Mouse (Mus musculus): ENCODE data around the gene Il22ra2. TPM values are rescaled to one million over a fixed set of nuclear protein-coding genes. Genes with fewer than 3 reads are reported as not detected.
"Not testable (repeated sequence)": the region's sequence is repeated elsewhere in the genome, so short reads cannot be mapped to it uniquely, and the experiment has no call there.

Gene Il22ra2
- polyA plus RNA-seq, 1 experiment from 2014 or later, result 0.05 TPM

DNA sequence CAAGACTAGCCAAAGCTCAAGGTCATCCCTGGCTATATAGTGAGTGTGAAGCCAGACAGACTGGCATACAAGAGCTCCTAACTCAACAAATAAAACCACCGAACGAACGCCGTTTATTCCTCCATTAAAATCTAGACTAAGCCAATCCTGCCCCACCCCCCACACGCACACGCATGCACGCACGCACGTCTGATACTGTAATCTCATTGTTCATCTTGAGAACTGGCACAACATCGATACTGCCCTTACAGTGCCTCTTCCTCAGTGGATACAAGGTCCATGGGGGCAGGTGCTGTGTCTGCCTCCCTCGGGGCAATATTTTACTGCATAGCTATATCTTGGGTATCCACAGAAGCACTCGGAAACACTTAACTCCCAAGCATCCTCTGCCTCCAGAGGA, 32.2 kb upstream of the Il22ra2 start:
- 60% methylated on average over 12 of the region's 12 CpGs for WGBS (ENCODE audit: insufficient replicate concordance)
- Histone ChIP-seq H3K4me2 (no peak overlapping the region), H3K9me3 (replicated peaks) (no peaks in the 10 kb centered on the region), H3K27ac (no peak overlapping the region), H3K4me1 (replicated peaks) (peaks cover 79% of the 10 kb centered on the region), H3K36me3 (peaks cover 4% of the 10 kb centered on the region; the same call in 1 of the 2 replicates), H3K27me3 (no peaks in the 10 kb centered on the region), H3K9ac (no peak overlapping the region), H3K4me3 (replicated peaks) (no peak overlapping the region)
- DNase-seq, result no peak
- ATAC-seq (ENCODE audit: low read depth), result no peak

DNA sequence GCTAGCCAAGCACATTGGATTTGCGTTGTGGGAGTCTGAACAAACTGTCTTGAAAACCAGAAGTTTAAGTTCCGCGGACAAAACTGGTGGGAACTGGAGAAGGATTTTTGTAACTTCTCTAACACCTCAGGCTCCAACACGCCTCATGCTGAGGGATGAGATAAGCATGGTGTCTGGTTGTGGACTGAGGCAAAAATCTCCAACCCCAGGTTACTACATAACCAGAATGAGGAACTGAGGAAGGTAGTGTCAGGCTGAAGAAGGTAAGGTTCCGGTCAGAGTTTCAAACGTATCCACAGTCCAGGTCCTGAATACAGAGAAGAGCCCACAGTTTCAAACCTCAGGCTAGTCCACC, 30.5 kb upstream of the Il22ra2 start:
- Histone ChIP-seq H3K27ac (peak overlapping the region; percentile 76), H3K9ac (peak overlapping the region; percentile 56), H3K4me2 (peak overlapping the region; percentile 81), H3K9me3 (replicated peaks) (no peaks in the 10 kb centered on the region), H3K27me3 (no peaks in the 10 kb centered on the region), H3K4me1 (replicated peaks) (peaks cover 70% of the 10 kb centered on the region), H3K4me3 (replicated peaks) (peak overlapping the region; percentile 74), H3K36me3 (peaks cover 4% of the 10 kb centered on the region; the same call in 1 of the 2 replicates)
- WGBS (ENCODE audit: insufficient replicate concordance), result 3% methylated on average over 6 of the region's 6 CpGs
- ATAC-seq (ENCODE audit: low read depth), result peak; percentile 50
- DNase-seq, result no peak

DNA sequence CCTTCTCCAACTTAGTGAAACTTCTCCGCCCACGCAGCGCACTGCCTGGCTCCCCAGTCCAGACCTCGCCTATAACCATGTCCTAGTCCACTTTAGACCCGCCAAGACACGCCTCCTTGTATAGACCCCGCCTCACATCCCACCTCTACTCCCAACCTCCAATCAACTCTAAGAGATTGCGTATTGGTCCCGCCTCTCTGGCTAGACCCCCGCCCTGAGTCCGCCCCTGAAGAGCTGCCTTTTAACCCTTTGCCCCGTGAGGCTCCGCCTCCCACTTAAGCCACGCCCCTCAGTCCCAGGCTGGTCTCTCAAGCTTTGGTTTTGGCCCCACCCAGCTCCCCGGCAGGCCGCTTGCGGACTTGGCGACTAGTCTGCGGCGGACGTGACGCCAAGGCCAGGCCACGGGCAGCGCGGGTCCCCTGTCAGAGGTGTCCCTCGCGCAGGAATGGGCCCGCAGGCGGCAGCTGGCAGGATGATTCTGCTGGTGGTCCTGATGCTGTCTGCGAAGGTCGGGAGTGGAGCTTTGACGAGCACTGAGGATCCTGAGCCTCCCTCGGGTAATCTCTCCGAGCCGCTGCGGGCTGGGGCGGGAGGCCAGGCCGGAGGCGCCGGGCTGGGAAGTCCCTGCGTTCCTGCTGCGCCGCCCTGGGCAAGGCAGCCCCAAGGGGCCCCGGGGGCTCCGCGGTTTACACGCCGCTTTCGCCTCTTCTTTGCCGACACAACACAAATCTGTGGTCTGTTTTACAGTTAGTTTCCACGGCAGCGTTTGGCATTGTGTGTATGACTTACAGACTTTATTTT, 30.0 kb upstream of the Il22ra2 start, which contains the start of gene Ifngr1:
Gene Ifngr1, plus strand, starts transcription at position 309 of the 801 bp plus-strand sequence.
- H3K36me3 ChIP-seq, result peaks cover 4% of the 10 kb centered on the region; the same call in 1 of the 2 replicates
- under 1% methylated on average over 52 of the region's 52 CpGs for WGBS (ENCODE audit: insufficient replicate concordance)
- peaks cover 71% of the 10 kb centered on the region for H3K4me1 ChIP-seq (replicated peaks)
- no peaks in the 10 kb centered on the region for H3K27me3 ChIP-seq
- no peaks in the 10 kb centered on the region for H3K9me3 ChIP-seq (replicated peaks)
- DNase-seq (peak; percentile 99), ATAC-seq (ENCODE audit: low read depth) (peak; percentile 96)
- peak within 1 kb of the TSS; percentile 80 for H3K9ac ChIP-seq
- peak within 1 kb of the TSS; percentile 81 for H3K4me2 ChIP-seq
- peak within 1 kb of the TSS; percentile 79 for H3K27ac ChIP-seq
- peak within 1 kb of the TSS; percentile 74 for H3K4me3 ChIP-seq (replicated peaks)

- WGBS (ENCODE audit: insufficient replicate concordance), result 4% methylated on average over 3 of the region's 3 CpGs
- Histone ChIP-seq H3K9me3 (replicated peaks) (no peaks in the 10 kb centered on the region), H3K4me2 (peak overlapping the region; percentile 81), H3K36me3 (peaks cover 9% of the 10 kb centered on the region; the same call in 1 of the 2 replicates), H3K27ac (peak overlapping the region; percentile 79), H3K9ac (peak overlapping the region; percentile 80), H3K27me3 (no peaks in the 10 kb centered on the region), H3K4me1 (replicated peaks) (peaks cover 65% of the 10 kb centered on the region), H3K4me3 (replicated peaks) (peak overlapping the region; percentile 74)
- no peak for DNase-seq
- no peak for ATAC-seq (ENCODE audit: low read depth)
These were observed 29.2 kb upstream of the Il22ra2 start for GRCm38 (mm10) chr10:19592556-19592955.

DNA sequence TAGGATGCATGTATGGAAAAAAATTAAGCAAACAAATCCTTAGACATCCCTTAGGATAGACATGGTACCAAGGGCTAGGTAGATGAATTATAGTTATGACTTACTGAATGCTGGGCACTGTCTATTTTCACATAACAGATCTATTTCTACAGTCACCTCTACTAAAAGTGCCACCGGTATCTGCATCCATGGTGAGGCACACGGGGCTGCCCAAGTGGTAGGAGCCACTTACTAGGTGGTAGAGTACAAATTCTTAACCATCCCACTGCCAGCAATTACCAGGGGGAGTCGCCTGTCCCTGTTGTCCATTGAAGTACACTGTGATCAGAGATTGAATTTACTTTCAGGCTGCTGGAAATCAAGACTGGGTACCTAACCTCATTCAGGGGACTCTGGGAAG, 28.5 kb upstream of the Il22ra2 start:
- peaks cover 65% of the 10 kb centered on the region for H3K4me1 ChIP-seq (replicated peaks)
- H3K4me3 ChIP-seq (replicated peaks), result peak overlapping the region; percentile 74
- WGBS (ENCODE audit: insufficient replicate concordance), result 57% methylated on average over 3 of the region's 3 CpGs

DNA sequence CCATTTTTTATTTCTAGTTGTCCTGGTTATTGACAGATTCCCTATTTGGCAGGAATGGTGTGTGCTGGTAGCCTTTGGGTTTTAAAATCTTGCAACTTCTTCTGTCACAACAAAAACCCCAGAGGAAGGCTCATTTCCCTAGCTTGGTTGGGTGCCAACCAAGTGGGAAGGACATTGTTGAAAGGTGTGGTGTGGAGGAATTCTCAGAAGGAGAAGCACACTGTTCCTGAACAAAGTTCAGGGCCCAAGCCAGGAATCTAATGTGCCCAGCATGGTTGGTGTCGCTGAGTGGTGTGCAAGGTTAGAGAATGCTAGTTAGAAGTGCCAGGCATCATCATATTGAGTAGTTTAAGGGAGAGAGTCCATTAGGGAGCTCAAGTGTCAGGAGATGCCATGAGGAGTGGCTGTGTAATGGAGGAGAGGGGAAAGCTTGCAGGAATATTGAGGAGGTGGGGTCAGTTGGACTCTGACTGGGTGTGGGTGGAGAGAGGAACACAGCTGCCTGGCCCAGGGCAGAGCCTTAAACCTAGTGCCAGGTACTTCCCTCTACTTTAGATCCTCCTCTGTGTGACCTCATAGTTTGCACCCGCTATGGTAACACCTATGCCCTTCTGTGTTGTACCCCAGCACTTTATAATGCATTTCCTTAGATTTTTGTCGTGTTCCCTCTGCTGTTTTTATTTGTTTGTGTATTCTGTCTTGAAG, 27.4 kb upstream of the Il22ra2 start:
- no peak for ATAC-seq (ENCODE audit: low read depth)
- WGBS (ENCODE audit: insufficient replicate concordance), result 64% methylated on average over 3 of the region's 3 CpGs
- no peaks in the 10 kb centered on the region for H3K9me3 ChIP-seq (replicated peaks)
- H3K36me3 ChIP-seq, result peaks cover 24% of the 10 kb centered on the region
- peak overlapping the region; percentile 41; the same call in 1 of the 2 replicates for H3K9ac ChIP-seq
- DNase-seq, result no peak
- no peaks in the 10 kb centered on the region for H3K27me3 ChIP-seq
- peak overlapping the region; percentile 74 for H3K4me3 ChIP-seq (replicated peaks)
- peaks cover 61% of the 10 kb centered on the region for H3K4me1 ChIP-seq (replicated peaks)
- peak overlapping the region; percentile 23; the same call in 1 of the 2 replicates for H3K27ac ChIP-seq
- peak overlapping the region; percentile 81 for H3K4me2 ChIP-seq

More for the DNA sequence above, 28.5 kb upstream of the Il22ra2 start:
- H3K27ac ChIP-seq, result no peak overlapping the region
- H3K27me3 ChIP-seq, result no peaks in the 10 kb centered on the region
- ATAC-seq (ENCODE audit: low read depth) (no peak), DNase-seq (no peak)
- H3K4me2 ChIP-seq, result peak overlapping the region; percentile 81
- no peaks in the 10 kb centered on the region for H3K9me3 ChIP-seq (replicated peaks)
- peak overlapping the region; percentile 41; the same call in 1 of the 2 replicates for H3K9ac ChIP-seq
- H3K36me3 ChIP-seq, result peaks cover 14% of the 10 kb centered on the region; the same call in 1 of the 2 replicates

- Histone ChIP-seq H3K4me2 (no peak overlapping the region), H3K27me3 (no peaks in the 10 kb centered on the region), H3K4me1 (replicated peaks) (peaks cover 42% of the 10 kb centered on the region), H3K36me3 (peaks cover 41% of the 10 kb centered on the region), H3K4me3 (replicated peaks) (no peak overlapping the region), H3K9ac (no peak overlapping the region), H3K27ac (no peak overlapping the region), H3K9me3 (replicated peaks) (0 out of 2 replicates have a peak, but pooled peaks cover 2% of the 10 kb centered on the region)
- WGBS (ENCODE audit: insufficient replicate concordance), result 33% methylated on average over 4 of the region's 4 CpGs
- DNase-seq (no peak), ATAC-seq (ENCODE audit: low read depth) (no peak)
These were observed 24.9 kb upstream of the Il22ra2 start for GRCm38 (mm10) chr10:19596866-19597265.

GRCm38 (mm10) chr10:19598091-19598490, 23.7 kb upstream of the Il22ra2 start:
- H3K27me3 ChIP-seq, result no peaks in the 10 kb centered on the region
- H3K36me3 ChIP-seq, result peaks cover 52% of the 10 kb centered on the region
- DNase-seq, result no peak
- no peak overlapping the region for H3K4me3 ChIP-seq (replicated peaks)
- 73% methylated on average over 11 of the region's 11 CpGs for WGBS (ENCODE audit: insufficient replicate concordance)
- H3K4me2 ChIP-seq, result no peak overlapping the region
- peaks cover 30% of the 10 kb centered on the region for H3K4me1 ChIP-seq (replicated peaks)
- H3K9me3 ChIP-seq (replicated peaks), result 0 out of 2 replicates have a peak, but pooled peaks cover 2% of the 10 kb centered on the region
- ATAC-seq (ENCODE audit: low read depth), result no peak
- H3K27ac ChIP-seq, result no peak overlapping the region
- no peak overlapping the region for H3K9ac ChIP-seq

GRCm38 (mm10) chr10:19599331-19600092, 22.3 kb upstream of the Il22ra2 start:
- WGBS (ENCODE audit: insufficient replicate concordance), result 68% methylated on average over 6 of the region's 6 CpGs
- no peak overlapping the region for H3K4me3 ChIP-seq (replicated peaks)
- H3K27ac ChIP-seq, result no peak overlapping the region
- peaks cover 61% of the 10 kb centered on the region for H3K36me3 ChIP-seq
- ATAC-seq (ENCODE audit: low read depth) (no peak), DNase-seq (no peak)
- H3K9ac ChIP-seq, result no peak overlapping the region
- no peak overlapping the region for H3K4me2 ChIP-seq
- H3K4me1 ChIP-seq (replicated peaks), result peaks cover 16% of the 10 kb centered on the region
- H3K27me3 ChIP-seq, result no peaks in the 10 kb centered on the region
- 0 out of 2 replicates have a peak, but pooled peaks cover 2% of the 10 kb centered on the region for H3K9me3 ChIP-seq (replicated peaks)

DNA sequence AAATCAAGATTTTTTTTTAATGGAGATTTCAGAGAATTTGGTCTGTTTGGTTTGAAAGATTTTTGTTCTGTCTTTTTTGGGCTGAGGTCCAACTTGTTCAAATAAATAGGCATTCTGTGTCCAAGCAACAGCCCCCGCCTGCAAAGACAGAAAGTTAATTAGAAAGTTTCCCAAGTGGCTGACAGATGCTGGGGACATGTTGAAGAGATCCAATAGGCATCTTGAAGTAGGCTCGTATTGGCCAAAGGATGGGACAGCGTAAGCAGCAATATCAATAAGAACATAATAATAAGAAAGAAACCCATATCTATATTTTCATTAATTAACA, 21.7 kb upstream of the Il22ra2 start:
- no peak overlapping the region for H3K4me2 ChIP-seq
- ATAC-seq (ENCODE audit: low read depth) (no peak), DNase-seq (no peak)
- no peak overlapping the region for H3K27ac ChIP-seq
- no peaks in the 10 kb centered on the region for H3K27me3 ChIP-seq
- H3K4me1 ChIP-seq (replicated peaks), result peaks cover 13% of the 10 kb centered on the region
- 0 out of 2 replicates have a peak, but pooled peaks cover 2% of the 10 kb centered on the region for H3K9me3 ChIP-seq (replicated peaks)
- H3K9ac ChIP-seq, result no peak overlapping the region
- WGBS (ENCODE audit: insufficient replicate concordance), result 79% methylated on average over 3 of the region's 3 CpGs
- H3K36me3 ChIP-seq, result peaks cover 66% of the 10 kb centered on the region
- no peak overlapping the region for H3K4me3 ChIP-seq (replicated peaks)

DNA sequence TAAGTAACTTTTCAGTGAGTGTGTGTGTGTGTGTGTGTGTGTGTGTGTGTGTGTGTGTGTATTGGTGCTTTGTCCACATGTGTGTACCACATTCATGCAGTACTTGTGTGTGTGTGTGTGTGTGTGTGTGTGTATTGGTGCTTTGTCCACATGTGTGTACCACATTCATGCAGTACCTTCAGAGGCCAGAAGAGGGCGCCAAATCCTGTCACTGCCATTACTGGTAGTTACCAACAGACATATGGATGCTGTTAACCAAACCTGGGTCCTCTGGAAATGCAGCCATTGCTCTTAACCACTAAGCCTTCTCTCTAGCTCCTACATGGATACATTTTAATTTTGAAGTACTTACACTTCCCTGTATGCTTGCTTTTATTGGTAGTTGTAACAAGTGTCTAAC, 20.3 kb upstream of the Il22ra2 start:
- peak; percentile 26 for DNase-seq

More for the DNA sequence above, 20.3 kb upstream of the Il22ra2 start:
- H3K4me3 ChIP-seq (replicated peaks); H3K27me3 ChIP-seq; H3K4me1 ChIP-seq (replicated peaks); H3K9me3 ChIP-seq (replicated peaks); H3K27ac ChIP-seq; H3K4me2 ChIP-seq; H3K9ac ChIP-seq; ATAC-seq (ENCODE audit: low read depth): not testable (repeated sequence)
- 25% methylated on average over 1 of the region's 1 CpGs for WGBS (ENCODE audit: insufficient replicate concordance)
- H3K36me3 ChIP-seq, result peaks cover 81% of the 10 kb centered on the region
